Mouse (Mus musculus) limb, embryonic 14.5 days (tissue): ENCODE results near the gene Crybg2. TPM values are rescaled to one million over a fixed set of nuclear protein-coding genes. Genes with fewer than 3 reads are reported as not detected.

Experiments used
- ATAC-seq: fragments of 200-750 bp; cut with Nextera tagmentation; 2 replicates; pipeline ENCODE4 v1.8.0; 2017; ENCODE audit warnings: low read depth, moderate number of reproducible peaks, moderate TSS enrichment; ENCODE audit not compliant: low FRiP score
- DNase-seq: peaks from one replicate; pipeline ENCODE4 v3.0.0-alpha.2; 2015; ENCODE audit warnings: low spot score
- H3K27ac ChIP-seq: fragments of 300-500 bp; sonication (generic); replicated peaks from 2 replicates; pipeline ENCODE4 v1.5.1; 2014; ENCODE audit warnings: low read depth, mild to moderate bottlenecking, low read length, moderate library complexity, mixed read lengths
- H3K27me3 ChIP-seq: fragments of 300-500 bp; sonication (generic); 2 replicates; pipeline ENCODE4 v1.6.1; 2014; ENCODE audit warnings: low read length, mixed read lengths; ENCODE audit not compliant: control insufficient read depth, insufficient read depth
- H3K36me3 ChIP-seq: fragments of 300-500 bp; sonication (generic); 2 replicates; pipeline ENCODE4 v1.6.1; 2014; ENCODE audit warnings: mild to moderate bottlenecking, low read length, moderate library complexity, mixed read lengths; ENCODE audit not compliant: control insufficient read depth, insufficient read depth
- H3K4me1 ChIP-seq: fragments of 300-500 bp; sonication (generic); 2 replicates; pipeline ENCODE4 v1.6.1; 2014; ENCODE audit warnings: antibody characterized with exemption, low read length, mixed read lengths; ENCODE audit not compliant: control insufficient read depth, insufficient read depth
- H3K4me2 ChIP-seq: fragments of 300-500 bp; sonication (generic); replicated peaks from 2 replicates; pipeline ENCODE4 v1.6.1; 2014; ENCODE audit warnings: low read depth, mild to moderate bottlenecking, low read length, moderate library complexity; ENCODE audit not compliant: severe bottlenecking
- H3K4me3 ChIP-seq: fragments of 300-500 bp; sonication (generic); replicated peaks from 2 replicates; pipeline ENCODE4 v1.5.1; 2014; ENCODE audit warnings: low read length
- H3K9ac ChIP-seq: fragments of 300-500 bp; sonication (generic); 2 replicates; pipeline ENCODE4 v1.6.1; 2014; ENCODE audit warnings: mild to moderate bottlenecking, low read depth, low read length, moderate library complexity; ENCODE audit not compliant: severe bottlenecking
- H3K9me3 ChIP-seq: fragments of 300-500 bp; sonication (generic); 2 replicates; pipeline ENCODE4 v1.6.1; 2016; ENCODE audit warnings: low read length; ENCODE audit not compliant: control insufficient read depth
- POLR2A ChIP-seq: fragments of 200-500 bp; IDR thresholded peaks from 2 replicates; pipeline ENCODE4 v1.8.0; 2012; ENCODE audit warnings: inconsistent platforms, mild to moderate bottlenecking, moderate library complexity, borderline replicate concordance; ENCODE audit not compliant: insufficient read depth, insufficient read length; ENCODE audit errors: extremely low read depth
- WGBS: fragments of 180-500 bp; shearing (Covaris S2); extraction: QIAGEN DNeasy Blood & Tissue Kit; methylation state at CpG from one replicate; pipeline ENCODE4 v1.1.7; 2014; 5-methylcytosine and 5-hydroxymethylcytosine counted together
- polyA plus RNA-seq, 2 experiments: library from polyadenylated mRNA; depleted of rRNA in 1 of 2; stranded (reverse) in 1 of 2; unstranded in 1 of 2; fragments of >200 nt; fragmentation: Nextera tagmentation in 1 of 2; extraction: Ambion mirVana in 1 of 2; gene quantifications; 2 replicates each; pipeline versions ENCODE4 v1.2.1 to v1.2.3; 2012 to 2014

The Crybg2 gene
- polyA plus RNA-seq, 2 experiments: 11.3 to 12.3 TPM

DNA sequence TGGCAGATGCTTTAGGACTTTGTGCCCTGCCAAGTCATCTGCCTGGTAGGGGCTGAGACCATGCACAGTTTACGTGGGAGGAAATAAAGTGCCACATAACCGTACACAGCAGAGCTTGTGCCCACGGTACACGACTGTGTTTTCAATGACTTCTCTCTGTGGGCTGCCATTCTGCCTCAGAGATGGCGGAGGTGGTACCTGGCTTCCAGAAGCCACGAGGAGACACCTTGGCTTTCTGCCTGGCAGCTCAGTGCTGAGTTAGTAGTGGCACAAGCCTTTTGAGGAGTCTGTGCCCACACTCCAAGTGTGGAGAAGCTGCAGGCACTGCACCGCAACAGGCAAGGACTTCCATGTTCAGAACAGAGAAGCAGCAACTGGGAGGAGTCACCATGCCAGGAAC lies 47.1 kb downstream of the Crybg2 start:
- Histone ChIP-seq H3K4me2 (no peak overlapping the region), H3K27me3 (no peaks in the 10 kb centered on the region), H3K9me3 (no peaks in the 10 kb centered on the region), H3K36me3 (no peaks in the 10 kb centered on the region), H3K9ac (no peak overlapping the region), H3K4me3 (no peak overlapping the region), H3K4me1 (no peaks in the 10 kb centered on the region), H3K27ac (no peak overlapping the region)
- ATAC-seq: no peak
- DNase-seq: no peak
- TF ChIP-seq POLR2A: no peak
- 81% methylated on average over 7 of the region's 7 CpGs for WGBS

DNA sequence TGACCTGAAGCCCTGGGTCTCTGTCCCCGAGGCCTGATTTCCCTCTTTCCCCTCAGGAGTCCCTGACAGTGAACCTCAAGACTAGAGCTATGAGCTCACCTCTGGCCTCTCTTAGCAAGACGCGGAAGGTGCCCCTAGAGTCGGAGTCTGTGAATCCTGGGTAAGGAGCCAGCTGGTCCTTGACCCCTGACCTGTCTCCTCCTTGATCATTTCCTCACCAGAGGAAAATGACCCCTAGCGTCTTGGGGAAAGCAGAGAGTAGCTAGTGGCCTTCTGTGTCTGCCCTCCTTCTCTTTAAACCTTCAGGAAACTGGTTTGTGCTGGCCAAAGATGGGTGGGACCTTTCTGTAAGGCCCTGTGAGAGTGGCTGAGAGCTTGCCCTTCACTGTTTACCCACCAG lies 47.6 kb downstream of the Crybg2 start:
- H3K27me3 ChIP-seq: no peaks in the 10 kb centered on the region
- H3K27ac ChIP-seq: no peak overlapping the region
- ATAC-seq: no peak
- H3K4me1 ChIP-seq: no peaks in the 10 kb centered on the region; the same call in 1 of the 2 replicates
- H3K9me3 ChIP-seq: no peaks in the 10 kb centered on the region
- no peaks in the 10 kb centered on the region for H3K36me3 ChIP-seq
- no peak overlapping the region for H3K4me2 ChIP-seq
- DNase-seq: no peak
- TF ChIP-seq POLR2A: no peak
- H3K4me3 ChIP-seq: no peak overlapping the region
- no peak overlapping the region for H3K9ac ChIP-seq
- WGBS: 20% methylated on average over 5 of the region's 5 CpGs

DNA sequence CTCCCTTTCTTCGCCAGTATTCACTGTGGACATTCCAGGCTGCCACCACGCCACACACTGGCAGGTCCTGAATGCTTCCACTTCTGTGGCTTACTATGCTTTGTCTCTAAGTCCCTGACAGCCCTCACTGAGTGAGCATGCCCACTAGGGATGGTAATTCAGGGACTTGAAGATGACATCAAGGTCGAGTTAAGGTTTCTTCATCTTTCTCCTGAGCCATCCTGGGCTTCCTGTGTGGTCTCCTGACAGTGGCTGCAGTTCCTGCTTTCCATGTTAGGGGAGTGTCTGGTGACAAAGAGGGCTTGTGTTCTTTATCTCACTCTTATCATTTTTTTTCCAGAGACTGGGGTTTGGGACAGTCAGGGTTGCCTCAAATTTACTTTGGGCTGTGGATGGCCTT lies 50.0 kb downstream of the Crybg2 start:
- no peak for TF ChIP-seq POLR2A
- Histone ChIP-seq H3K4me1 (peaks cover 4% of the 10 kb centered on the region; the same call in 1 of the 2 replicates), H3K9me3 (no peaks in the 10 kb centered on the region), H3K9ac (no peak overlapping the region), H3K4me2 (no peak overlapping the region), H3K27ac (no peak overlapping the region), H3K36me3 (no peaks in the 10 kb centered on the region), H3K27me3 (no peaks in the 10 kb centered on the region), H3K4me3 (no peak overlapping the region)
- no peak for DNase-seq
- 53% methylated on average over 3 of the region's 3 CpGs for WGBS
- ATAC-seq: no peak

GRCm38 (mm10) chr4:134112403-134112802 lies 51.8 kb downstream of the Crybg2 start:
- H3K36me3 ChIP-seq: no peaks in the 10 kb centered on the region
- 81% methylated on average over 6 of the region's 6 CpGs for WGBS
- no peak for ATAC-seq
- no peaks in the 10 kb centered on the region for H3K27me3 ChIP-seq
- H3K27ac ChIP-seq: no peak overlapping the region
- H3K4me2 ChIP-seq: no peak overlapping the region
- DNase-seq: no peak
- TF ChIP-seq POLR2A: no peak
- no peaks in the 10 kb centered on the region for H3K9me3 ChIP-seq
- no peak overlapping the region for H3K9ac ChIP-seq
- H3K4me1 ChIP-seq: peaks cover 4% of the 10 kb centered on the region; the same call in 1 of the 2 replicates
- H3K4me3 ChIP-seq: no peak overlapping the region

- no peak for ATAC-seq
- DNase-seq: no peak
- no peak for TF ChIP-seq POLR2A
- no peaks in the 10 kb centered on the region for H3K9me3 ChIP-seq
- H3K4me1 ChIP-seq: peaks cover 4% of the 10 kb centered on the region; the same call in 1 of the 2 replicates
- whole genome bisulfite sequencing: 59% methylated on average over 10 of the region's 10 CpGs
- no peaks in the 10 kb centered on the region for H3K27me3 ChIP-seq
- no peak overlapping the region for H3K4me3 ChIP-seq
- no peak overlapping the region for H3K9ac ChIP-seq
- H3K36me3 ChIP-seq: no peaks in the 10 kb centered on the region
- H3K27ac ChIP-seq: no peak overlapping the region
- H3K4me2 ChIP-seq: no peak overlapping the region
Measured at GRCm38 (mm10) chr4:134113356-134113994, 52.9 kb downstream of the Crybg2 start.
